Mouse (Mus musculus): ENCODE measurements at regions not wholly inside any gene's neighbourhood (a gene's known extent, or its start where the extent isn't known, plus 50 kb on each side); places are given as distances from the start of the nearest gene placed in this dataset.

DNA sequence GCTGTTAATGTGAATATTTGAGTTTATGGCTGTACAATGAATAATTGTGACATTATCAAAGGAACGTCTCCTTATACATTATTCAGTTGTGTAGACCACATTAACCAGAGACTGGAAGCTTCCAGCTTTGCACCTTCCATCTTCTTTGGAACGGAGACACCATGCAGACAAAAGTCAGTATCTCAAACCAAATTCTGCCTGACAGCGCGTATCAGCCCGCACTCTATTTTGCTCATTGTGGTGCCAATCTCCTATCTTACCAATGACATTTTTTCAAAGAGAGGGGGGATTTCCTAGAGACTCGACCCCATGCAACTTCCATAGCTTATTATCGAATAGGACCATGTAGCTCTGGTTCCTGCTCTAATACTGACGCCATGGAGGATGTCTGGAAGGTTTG lies 69.9 kb upstream of the Tmco5 start:
- DNase-seq, result no peak

- no peak for DNase-seq
Measured at GRCm38 (mm10) chr2:116810116-116810515, 68.4 kb upstream of the Tmco5 start.

DNA sequence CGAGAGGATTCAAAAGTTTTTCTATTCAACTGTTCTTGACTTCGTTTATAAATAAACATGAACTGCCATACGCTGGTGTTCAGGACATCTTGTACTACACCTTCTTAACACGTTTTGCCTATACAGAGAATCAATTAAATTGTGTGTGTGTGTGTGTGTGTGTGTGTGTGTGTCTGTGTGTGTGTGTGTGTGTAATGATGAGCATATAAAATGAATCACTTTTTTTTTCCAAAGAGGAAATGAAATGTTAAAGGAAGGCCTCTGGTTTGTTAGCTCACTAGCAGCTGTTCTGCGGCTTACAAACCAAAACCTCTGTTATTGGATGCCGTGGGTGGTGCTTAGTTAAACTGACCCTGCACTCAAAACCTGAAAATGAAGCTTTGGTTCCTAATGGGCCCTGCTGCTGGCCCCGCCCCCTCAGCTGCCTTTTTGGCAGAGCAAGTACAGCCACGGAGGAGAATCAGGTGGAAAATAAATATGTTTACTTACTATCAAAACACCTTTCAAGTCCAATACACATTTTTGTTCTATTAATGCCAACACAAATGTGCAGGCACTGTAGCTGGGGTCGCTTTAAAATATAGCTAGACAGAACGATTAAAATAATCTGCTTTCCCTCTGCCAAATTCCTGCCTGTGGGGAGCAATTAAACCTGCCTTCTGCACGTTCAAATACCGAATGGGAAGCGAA lies 65.5 kb upstream of the Tmco5 start:
- DNase-seq, result no peak

GRCm38 (mm10) chr2:116813559-116813895 lies 65.0 kb upstream of the Tmco5 start:
- no peak for DNase-seq

DNA sequence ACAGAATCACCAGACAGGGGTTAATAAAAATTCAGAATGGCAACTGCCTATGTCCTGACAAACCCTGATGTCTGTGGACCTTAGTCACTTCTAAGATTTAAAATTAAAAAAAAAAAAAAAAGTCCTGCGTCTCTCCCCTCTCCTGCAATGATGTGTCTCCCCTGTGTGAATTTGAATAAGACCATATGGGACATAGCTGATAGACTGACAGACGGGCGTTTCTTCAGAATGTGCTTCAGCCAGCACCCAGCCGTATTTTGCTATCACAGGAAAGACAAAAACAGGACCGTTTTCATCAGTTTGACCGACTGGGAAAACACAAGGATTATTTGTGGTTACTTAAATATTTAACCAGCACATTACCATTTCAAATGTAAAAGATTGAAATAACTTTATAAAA lies 61.4 kb upstream of the Tmco5 start:
- no peak for DNase-seq

DNA sequence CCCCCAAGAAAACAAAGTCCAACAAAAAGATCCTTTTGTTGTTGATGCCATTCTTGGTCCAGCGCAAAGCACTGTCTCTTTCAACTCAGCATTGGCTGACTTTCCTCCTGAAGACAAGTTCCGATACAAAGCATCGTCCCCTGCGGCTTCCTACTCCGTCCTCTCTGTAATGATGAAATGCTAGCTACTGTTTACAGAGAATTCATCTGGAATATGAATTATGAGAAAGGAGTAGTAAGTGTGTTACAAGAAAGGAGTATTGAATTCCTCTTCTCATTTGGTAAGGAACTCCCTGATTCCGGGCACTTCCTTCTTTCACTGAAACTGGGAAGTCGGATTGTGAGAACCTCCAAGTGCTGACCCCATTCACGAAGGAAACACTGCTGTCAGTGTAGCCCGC lies 60.9 kb upstream of the Tmco5 start:
- no peak for DNase-seq

GRCm38 (mm10) chr2:116818550-116818949 lies 59.9 kb upstream of the Tmco5 start:
- DNase-seq, result no peak

DNA sequence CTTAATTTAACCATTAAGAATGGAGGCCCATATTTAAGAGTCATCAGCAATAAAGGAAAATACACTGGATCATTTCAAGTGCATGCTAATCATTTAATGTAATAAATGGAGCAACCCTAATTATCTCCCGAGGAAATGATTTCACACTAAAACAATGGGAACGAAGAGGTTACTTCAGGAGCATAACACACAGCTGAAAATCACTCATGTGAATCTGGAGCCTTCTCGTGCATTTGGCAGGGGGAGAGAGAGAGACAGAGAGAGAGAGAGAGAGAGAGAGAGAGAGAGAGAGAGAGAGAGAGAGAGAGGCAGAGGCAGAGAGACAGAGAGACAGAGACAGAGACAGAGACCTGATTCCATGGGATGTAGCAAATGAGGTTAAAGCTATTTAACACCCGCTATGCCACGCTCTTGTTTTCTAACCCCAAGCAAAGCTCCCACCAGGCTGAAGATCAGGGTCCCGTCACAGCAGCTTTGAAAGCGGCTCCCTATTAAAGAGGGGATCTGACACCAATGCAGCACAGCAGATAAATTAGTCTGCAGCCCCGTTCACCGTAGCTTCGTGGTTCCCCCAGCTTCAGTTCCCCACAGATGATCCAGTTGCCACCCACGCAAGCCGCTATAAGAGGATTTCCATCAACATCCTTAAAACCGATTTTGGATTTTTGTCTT lies 59.3 kb upstream of the Tmco5 start:
- DNase-seq, result no peak

GRCm38 (mm10) chr2:116820831-116821745 lies 57.4 kb upstream of the Tmco5 start:
- peak; percentile 32 for DNase-seq
